Mouse (Mus musculus): ENCODE data around the gene Gpr19.

DNA sequence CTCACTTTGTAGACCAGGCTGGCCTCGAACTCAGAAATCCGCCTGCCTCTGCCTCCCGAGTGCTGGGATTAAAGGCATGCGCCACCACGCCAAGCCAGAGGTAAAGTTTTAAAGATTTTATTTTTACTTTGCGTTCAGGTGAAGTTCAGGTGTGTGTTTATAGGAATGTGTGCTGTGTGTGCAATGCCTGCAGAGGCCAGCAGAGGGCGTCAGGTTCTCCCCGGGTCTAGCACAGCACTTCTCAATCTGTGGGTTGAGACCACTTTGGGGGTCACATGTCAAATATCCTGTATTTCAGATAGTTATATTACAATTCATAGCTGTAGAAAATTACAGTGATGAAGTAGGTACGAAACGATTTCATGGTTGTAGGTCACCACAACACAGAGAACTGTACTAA, 75.5 kb downstream of the Gpr19 start:
- TF ChIP-seq CTCF (IDR thresholded peaks at IDR 0.05; ENCODE audit: extremely low read depth, insufficient read length, insufficient replicate concordance, low read depth, low read length) (peak; percentile 69; the same call in 1 of the 2 replicates), POLR2A (IDR thresholded peaks at IDR 0.05; ENCODE audit: low read depth, low read length) (no peak)

Measured in small intestine, adult 2 months (tissue).